Mouse (Mus musculus) heart, embryonic 14.5 days (tissue): ENCODE results near the gene Sema3e. TPM values are rescaled to one million over a fixed set of nuclear protein-coding genes. Genes with fewer than 3 reads are reported as not detected.

Experiments used
- ATAC-seq: fragments of 200-750 bp; cut with Nextera tagmentation; 2 replicates; pipeline ENCODE4 v1.8.0; 2017; ENCODE audit warnings: low read depth, moderate TSS enrichment; ENCODE audit not compliant: insufficient number of reproducible peaks, insufficient read depth, low FRiP score
- H3K27ac ChIP-seq, 2 experiments: fragments of 200-500 bp in 1 of 2; fragments of 300-500 bp in 1 of 2; sonication (generic) in 1 of 2; replicated peaks in 1 of 2; 2 replicates each; pipeline ENCODE4 v1.5.1; 2012 to 2014; ENCODE audit warnings: low read depth in 2 of 2, low read length in 2 of 2, control low read depth in 1 of 2, mild to moderate bottlenecking in 1 of 2, mixed read lengths in 1 of 2; ENCODE audit not compliant: control insufficient read depth in 1 of 2, insufficient read depth in 1 of 2
- H3K27me3 ChIP-seq: fragments of 300-500 bp; sonication (generic); 2 replicates; pipeline ENCODE4 v1.6.1; 2014; ENCODE audit warnings: mild to moderate bottlenecking, low read length, control low read depth; ENCODE audit not compliant: control insufficient read depth, insufficient read depth
- H3K36me3 ChIP-seq: fragments of 300-500 bp; sonication (generic); 2 replicates; pipeline ENCODE4 v1.6.1; 2014; ENCODE audit warnings: mild to moderate bottlenecking, control low read depth, low read length, mixed read lengths; ENCODE audit not compliant: control insufficient read depth, insufficient read depth
- H3K4me1 ChIP-seq, 2 experiments: fragments of 200-500 bp in 1 of 2; fragments of 300-500 bp in 1 of 2; sonication (generic) in 1 of 2; 2 replicates each; pipeline ENCODE4 v1.6.1; 2012 to 2014; ENCODE audit warnings: low read length in 2 of 2, control low read depth in 1 of 2, mixed read lengths in 1 of 2; ENCODE audit not compliant: control insufficient read depth in 2 of 2, insufficient read depth in 2 of 2
- H3K4me2 ChIP-seq: fragments of 300-500 bp; sonication (generic); 2 replicates; pipeline ENCODE4 v1.6.1; 2014; ENCODE audit warnings: mild to moderate bottlenecking, low read length
- H3K4me3 ChIP-seq, 2 experiments: fragments of 200-500 bp in 1 of 2; fragments of 300-500 bp in 1 of 2; sonication (generic) in 1 of 2; 2 replicates each; pipeline ENCODE4 v1.5.1; 2012 to 2014; ENCODE audit warnings: low read length in 2 of 2, mild to moderate bottlenecking in 2 of 2, control low read depth in 1 of 2, low read depth in 1 of 2, moderate library complexity in 1 of 2; ENCODE audit not compliant: control insufficient read depth in 1 of 2, insufficient read depth in 1 of 2
- H3K9ac ChIP-seq: fragments of 300-500 bp; sonication (generic); 2 replicates; pipeline ENCODE4 v1.6.1; 2014; ENCODE audit warnings: mild to moderate bottlenecking, low read length
- H3K9me3 ChIP-seq: fragments of 300-500 bp; sonication (generic); 2 replicates; pipeline ENCODE4 v1.6.1; 2016; ENCODE audit warnings: low read length, control low read depth; ENCODE audit not compliant: control insufficient read depth
- WGBS: fragments of 180-500 bp; shearing (Covaris S2); extraction: QIAGEN DNeasy Blood & Tissue Kit; methylation state at CpG from one replicate; pipeline ENCODE4 v1.1.7; 2014; 5-methylcytosine and 5-hydroxymethylcytosine counted together
- polyA plus RNA-seq: library from polyadenylated mRNA; unstranded; fragments of >200 nt; fragmentation: Nextera tagmentation; extraction: Ambion mirVana; gene quantifications from 2 replicates; pipeline ENCODE4 v1.2.1, GENCODE M21; 2014

The Sema3e gene
- 0.35 and 0.47 TPM in 2 replicates for polyA plus RNA-seq

- Histone ChIP-seq H3K36me3 (no peaks in the 10 kb centered on the region), H3K4me2 (peak within 1 kb of the TSS; percentile 92), H3K27ac (no peak within 1 kb of the TSS), H3K4me3 (peak within 1 kb of the TSS; percentile 48 to 69), H3K27me3 (no peaks in the 10 kb centered on the region), H3K4me1 (peaks cover 4 to 5% of the 10 kb centered on the region in 2 experiments; a peak in 1 of 4 replicates), H3K9me3 (peaks cover 3% of the 10 kb centered on the region; the same call in 1 of the 2 replicates), H3K9ac (peak within 1 kb of the TSS; percentile 62)
- ATAC-seq = no peak
- 1% methylated on average over 47 of the region's 47 CpGs for WGBS
Observed at GRCm38 (mm10) chr5:14025205-14026124, at the start of gene Sema3e. Gene Sema3e, plus strand, starts transcription at chr5:14025276.

GRCm38 (mm10) chr5:13977576-13977975 is 47.5 kb upstream of the Sema3e start:
- Histone ChIP-seq H3K27me3 (no peaks in the 10 kb centered on the region), H3K27ac (no peak overlapping the region), H3K4me2 (no peak overlapping the region), H3K4me3 (no peak overlapping the region), H3K36me3 (no peaks in the 10 kb centered on the region), H3K9me3 (no peaks in the 10 kb centered on the region), H3K4me1 (peaks cover 0 to under 1% of the 10 kb centered on the region in 2 experiments; a peak in 1 of 4 replicates), H3K9ac (no peak overlapping the region)
- 78% methylated on average over 3 of the region's 3 CpGs for WGBS
- no peak for ATAC-seq

- no peak for ATAC-seq
- Histone ChIP-seq H3K9me3 (no peaks in the 10 kb centered on the region), H3K4me2 (no peak overlapping the region), H3K36me3 (no peaks in the 10 kb centered on the region), H3K4me1 (peaks cover 0 to 4% of the 10 kb centered on the region in 2 experiments; a peak in 1 of 4 replicates), H3K27me3 (no peaks in the 10 kb centered on the region), H3K9ac (no peak overlapping the region), H3K27ac (no peak overlapping the region), H3K4me3 (no peak overlapping the region)
- 68% methylated on average over 4 of the region's 4 CpGs for WGBS
Observed at GRCm38 (mm10) chr5:13979156-13979555, 45.9 kb upstream of the Sema3e start.

GRCm38 (mm10) chr5:13982417-13983054 is 42.5 kb upstream of the Sema3e start:
- Histone ChIP-seq H3K27ac (no peak overlapping the region), H3K9ac (no peak overlapping the region), H3K27me3 (no peaks in the 10 kb centered on the region), H3K4me1 (peaks cover 0 to 4% of the 10 kb centered on the region in 2 experiments; a peak in 1 of 4 replicates), H3K4me3 (no peak overlapping the region), H3K36me3 (no peaks in the 10 kb centered on the region), H3K9me3 (no peaks in the 10 kb centered on the region), H3K4me2 (no peak overlapping the region)
- WGBS = 51% methylated on average over 7 of the region's 7 CpGs
- ATAC-seq = no peak

- Histone ChIP-seq H3K4me3 (no peak overlapping the region), H3K9ac (no peak overlapping the region), H3K4me2 (no peak overlapping the region), H3K4me1 (peaks cover 0 to 4% of the 10 kb centered on the region in 2 experiments; a peak in 1 of 4 replicates), H3K27ac (no peak overlapping the region), H3K9me3 (no peaks in the 10 kb centered on the region), H3K36me3 (no peaks in the 10 kb centered on the region), H3K27me3 (no peaks in the 10 kb centered on the region)
- ATAC-seq = no peak
- 59% methylated on average over 4 of the region's 4 CpGs for WGBS
Observed at GRCm38 (mm10) chr5:13983608-13984007, 41.5 kb upstream of the Sema3e start.

GRCm38 (mm10) chr5:13985669-13986068 is 39.4 kb upstream of the Sema3e start:
- ATAC-seq = no peak
- Histone ChIP-seq H3K9me3 (no peaks in the 10 kb centered on the region), H3K4me1 (peaks cover 0 to 4% of the 10 kb centered on the region in 2 experiments; a peak in 1 of 4 replicates), H3K27ac (no peak overlapping the region), H3K9ac (no peak overlapping the region), H3K36me3 (no peaks in the 10 kb centered on the region), H3K4me3 (no peak overlapping the region), H3K4me2 (no peak overlapping the region), H3K27me3 (no peaks in the 10 kb centered on the region)
- 54% methylated on average over 3 of the region's 3 CpGs for WGBS

GRCm38 (mm10) chr5:13987123-13987522 is 38.0 kb upstream of the Sema3e start:
- H3K27me3 ChIP-seq = no peaks in the 10 kb centered on the region
- no peak overlapping the region for H3K9ac ChIP-seq
- H3K27ac ChIP-seq = no peak overlapping the region
- no peak overlapping the region for H3K4me2 ChIP-seq
- no peaks in the 10 kb centered on the region for H3K36me3 ChIP-seq
- no peak for ATAC-seq
- H3K9me3 ChIP-seq = no peaks in the 10 kb centered on the region
- no peak overlapping the region for H3K4me3 ChIP-seq
- H3K4me1 ChIP-seq = peaks cover 0 to 4% of the 10 kb centered on the region in 2 experiments; a peak in 1 of 4 replicates
- WGBS = 51% methylated on average over 1 of the region's 1 CpGs
